Mouse (Mus musculus): ENCODE measurements at regions not wholly inside any gene's neighbourhood (a gene's known extent, or its start where the extent isn't known, plus 50 kb on each side); places are given as distances from the start of the nearest gene placed in this dataset.
A peak's percentile ranks its signal among the peaks of the same experiment; 100 is the strongest.

- Histone ChIP-seq H3K36me3 (ENCODE audit: control insufficient read depth, insufficient read depth) (no peaks in the 10 kb centered on the region), H3K9me3 (replicated peaks; ENCODE audit: control insufficient read depth, low read length) (no peaks in the 10 kb centered on the region), H3K4me1 (ENCODE audit: control insufficient read depth, insufficient read depth, low read length) (peaks cover 6% of the 10 kb centered on the region), H3K27me3 (ENCODE audit: control insufficient read depth, insufficient read depth, low read length) (peaks cover 5% of the 10 kb centered on the region; the same call in 1 of the 2 replicates), H3K4me2 (ENCODE audit: low read depth, low read length) (peak overlapping the region; percentile 71), H3K27ac (ENCODE audit: low read length) (peak overlapping the region; percentile 39), H3K4me3 (ENCODE audit: low read length) (peak overlapping the region; percentile 42), H3K9ac (ENCODE audit: low read length) (peak overlapping the region; percentile 26; the same call in 1 of the 2 replicates)
- ATAC-seq (replicated peaks; ENCODE audit: extremely low read depth, insufficient read depth, low FRiP score) = peak; percentile 77
- 2% methylated on average over 20 of the region's 20 CpGs for WGBS
These were observed 55.0 kb upstream of the Dars start for GRCm38 (mm10) chr1:128472022-128472712.

- no peak for ATAC-seq (replicated peaks; ENCODE audit: extremely low read depth, insufficient read depth, low FRiP score)
- H3K4me3 ChIP-seq (ENCODE audit: low read length) = no peak overlapping the region
- WGBS = 58% methylated on average over 2 of the region's 2 CpGs
- H3K9me3 ChIP-seq (replicated peaks; ENCODE audit: control insufficient read depth, low read length) = no peaks in the 10 kb centered on the region
- no peaks in the 10 kb centered on the region for H3K36me3 ChIP-seq (ENCODE audit: control insufficient read depth, insufficient read depth)
- no peak overlapping the region for H3K27ac ChIP-seq (ENCODE audit: low read length)
- H3K9ac ChIP-seq (ENCODE audit: low read length) = no peak overlapping the region
- H3K27me3 ChIP-seq (ENCODE audit: control insufficient read depth, insufficient read depth, low read length) = peaks cover 5% of the 10 kb centered on the region; the same call in 1 of the 2 replicates
- H3K4me2 ChIP-seq (ENCODE audit: low read depth, low read length) = no peak overlapping the region
- H3K4me1 ChIP-seq (ENCODE audit: control insufficient read depth, insufficient read depth, low read length) = peaks cover 6% of the 10 kb centered on the region
These were observed 53.6 kb upstream of the Dars start for GRCm38 (mm10) chr1:128470786-128471185.

- Histone ChIP-seq H3K4me1 (ENCODE audit: control insufficient read depth, insufficient read depth, low read length) (peaks cover 6% of the 10 kb centered on the region), H3K27ac (ENCODE audit: low read length) (no peak overlapping the region), H3K4me2 (ENCODE audit: low read depth, low read length) (no peak overlapping the region), H3K36me3 (ENCODE audit: control insufficient read depth, insufficient read depth) (no peaks in the 10 kb centered on the region), H3K9ac (ENCODE audit: low read length) (no peak overlapping the region), H3K9me3 (replicated peaks; ENCODE audit: control insufficient read depth, low read length) (no peaks in the 10 kb centered on the region), H3K4me3 (ENCODE audit: low read length) (no peak overlapping the region), H3K27me3 (ENCODE audit: control insufficient read depth, insufficient read depth, low read length) (peaks cover 5% of the 10 kb centered on the region; the same call in 1 of the 2 replicates)
- no peak for ATAC-seq (replicated peaks; ENCODE audit: extremely low read depth, insufficient read depth, low FRiP score)
- WGBS = 84% methylated on average over 7 of the region's 7 CpGs
These were observed 51.9 kb upstream of the Dars start for GRCm38 (mm10) chr1:128469054-128469453.
